Mouse (Mus musculus): ENCODE results near the gene Il1a.

Gene Il1a

GRCm38 (mm10) chr2:129309836-129310235 lies at the start of gene Il1a:
Il1a (minus strand) TSS chr2:129309972.
- no peak for DNase-seq (ENCODE audit: low spot score)

DNA sequence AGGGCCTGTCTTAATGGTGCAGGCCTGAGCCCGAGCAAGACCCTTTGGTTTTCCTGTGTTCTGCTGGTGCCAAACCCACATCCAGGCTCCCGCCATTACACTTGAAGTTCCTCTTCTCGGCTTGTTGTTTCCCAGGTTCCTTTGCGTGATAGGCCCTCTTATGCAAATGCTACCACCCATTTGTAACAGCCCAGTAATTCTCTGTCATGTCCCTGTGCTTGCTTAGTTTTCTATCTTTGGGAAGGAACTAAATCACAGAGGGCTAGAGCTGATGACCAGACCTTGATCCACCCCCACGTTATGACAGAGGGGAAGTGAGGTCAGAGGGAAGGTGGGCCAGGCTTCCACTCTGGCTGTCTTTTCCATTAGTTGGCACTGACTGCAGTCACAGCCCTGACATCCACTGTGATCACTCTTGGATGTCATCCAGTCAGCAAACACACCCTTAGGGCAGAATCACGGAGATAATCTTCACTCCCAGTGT lies 28.4 kb upstream of the Il1a start:
- DNase-seq (ENCODE audit: low spot score) = no peak

DNA sequence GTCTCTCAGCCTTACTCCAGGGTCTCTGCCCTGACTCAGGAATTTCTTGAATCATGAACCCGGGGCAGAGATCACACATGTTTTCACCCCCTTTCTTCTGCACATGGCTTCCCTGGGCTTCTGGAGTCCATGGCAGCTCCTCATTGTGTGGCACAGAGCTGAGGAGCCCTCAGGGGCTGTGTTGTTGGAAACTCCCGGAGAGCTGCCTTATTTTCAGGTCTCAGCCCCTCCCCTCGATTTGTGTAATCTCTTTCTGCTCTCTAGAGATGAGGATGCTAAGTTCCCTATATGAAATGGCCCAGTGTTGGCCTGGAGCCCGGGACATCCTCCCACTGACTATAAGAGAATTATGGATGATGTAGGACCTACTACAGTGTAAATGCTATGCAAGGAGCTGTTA lies 23.7 kb upstream of the Il1a start:
- no peak for DNase-seq (ENCODE audit: low spot score)

DNA sequence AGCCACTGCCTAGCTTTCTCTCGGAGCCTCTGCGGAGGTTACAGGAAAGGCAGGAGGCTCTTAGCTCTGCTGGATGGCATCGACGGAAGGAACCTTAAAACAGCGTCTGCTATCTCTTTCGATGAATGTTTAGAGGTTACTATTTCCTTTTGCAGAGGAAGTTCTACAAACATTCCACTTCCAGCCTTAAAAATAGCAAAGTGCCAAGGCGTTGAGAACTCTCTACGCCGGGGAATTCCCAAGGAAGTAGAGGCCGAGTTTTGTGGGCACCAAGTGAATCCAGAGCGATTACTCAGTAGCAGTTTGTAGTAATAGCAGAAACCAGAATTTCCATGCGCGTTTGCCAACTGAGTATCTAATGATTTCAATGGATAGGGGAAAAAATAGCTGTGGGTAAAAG lies 20.8 kb upstream of the Il1a start:
- DNase-seq (ENCODE audit: low spot score) = peak; percentile 2

DNA sequence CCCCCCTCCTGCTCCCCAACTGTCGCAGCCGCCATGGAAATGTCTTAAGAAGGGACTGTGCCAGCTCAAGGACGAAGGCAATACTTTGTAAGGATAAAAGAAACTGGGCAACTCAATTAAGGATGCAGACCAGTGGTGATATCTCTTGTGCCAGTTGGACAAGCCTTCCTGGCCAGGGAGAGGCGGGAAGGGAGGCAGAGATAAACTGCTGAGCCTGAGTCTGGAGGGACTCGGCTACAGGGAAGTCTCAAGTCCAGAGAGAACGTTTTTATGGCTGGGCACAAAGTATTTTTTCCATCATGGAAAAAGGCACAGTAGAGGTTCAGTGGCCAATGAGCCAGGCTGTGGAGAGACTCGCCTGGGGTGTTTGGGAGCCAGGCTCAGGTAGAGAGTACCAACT lies 20.3 kb upstream of the Il1a start:
- no peak for DNase-seq (ENCODE audit: low spot score)

- no peak for DNase-seq (ENCODE audit: low spot score)
Measured at GRCm38 (mm10) chr2:129328238-129328637, 18.5 kb upstream of the Il1a start.

GRCm38 (mm10) chr2:129324216-129324615 lies 14.4 kb upstream of the Il1a start:
- no peak for DNase-seq (ENCODE audit: low spot score)

- no peak for DNase-seq (ENCODE audit: low spot score)
Measured at GRCm38 (mm10) chr2:129322117-129322635, 12.4 kb upstream of the Il1a start.

DNA sequence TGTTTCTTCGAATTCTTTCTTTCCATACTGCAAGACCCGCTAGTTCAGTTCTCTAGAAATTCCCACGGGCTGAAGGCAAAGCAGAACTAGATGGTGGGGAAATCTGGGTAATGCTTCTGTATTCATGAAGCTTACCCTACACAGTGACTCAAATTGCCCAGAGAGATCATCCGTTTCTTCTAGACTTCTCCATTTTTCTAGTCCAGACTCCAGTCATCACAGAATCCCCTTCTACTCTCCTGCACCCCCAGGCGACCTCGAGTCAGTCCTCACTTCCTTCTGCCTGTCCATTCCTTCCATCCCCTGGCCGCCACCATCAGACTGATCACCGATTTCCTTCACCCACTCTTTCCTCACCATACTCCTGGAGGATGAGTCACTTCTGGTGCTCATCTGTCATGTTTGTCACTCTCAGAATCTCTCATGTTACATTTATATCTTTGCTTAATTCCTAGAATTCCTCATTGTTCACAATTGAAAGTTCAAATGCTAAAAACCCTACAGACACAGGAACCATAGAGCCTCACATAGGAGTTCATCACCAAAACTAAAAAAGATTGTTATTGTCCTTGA lies 10.3 kb upstream of the Il1a start:
- no peak for DNase-seq (ENCODE audit: low spot score)

GRCm38 (mm10) chr2:129315831-129316230 lies 6.1 kb upstream of the Il1a start:
- no peak for DNase-seq (ENCODE audit: low spot score)

GRCm38 (mm10) chr2:129314880-129315279 lies 5.1 kb upstream of the Il1a start:
- no peak for DNase-seq (ENCODE audit: low spot score)

DNA sequence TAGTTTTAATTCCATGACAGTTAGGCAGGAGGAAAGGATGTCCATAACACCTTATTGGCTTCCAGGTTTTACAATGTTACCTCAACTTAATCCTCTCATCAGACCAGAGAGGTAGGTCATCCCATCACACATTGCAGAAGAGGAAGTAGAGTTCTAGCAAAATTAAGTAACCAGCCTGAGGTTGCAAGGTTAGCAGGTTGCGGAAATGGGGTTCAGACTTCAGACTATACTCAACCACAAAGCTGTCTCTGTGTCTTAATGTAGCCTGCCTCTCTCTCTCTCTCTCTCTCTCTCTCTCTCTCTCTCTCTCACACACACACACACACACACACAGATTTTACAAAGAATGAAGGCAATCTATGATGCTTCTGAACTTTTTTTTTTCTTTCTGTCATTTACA lies 4.2 kb upstream of the Il1a start:
- no peak for DNase-seq (ENCODE audit: low spot score)

- DNase-seq (ENCODE audit: low spot score) = no peak
Measured at GRCm38 (mm10) chr2:129306020-129306419, 3.8 kb downstream of the Il1a start.

- no peak for DNase-seq (ENCODE audit: low spot score)
Measured at GRCm38 (mm10) chr2:129297589-129297982, 12.2 kb downstream of the Il1a start.

GRCm38 (mm10) chr2:129296671-129297588 lies 12.8 kb downstream of the Il1a start, which contains the start of gene Ckap2l:
Ckap2l (minus strand) TSS chr2:129297212.
- peak; percentile 95 for DNase-seq (ENCODE audit: low spot score)

- DNase-seq (ENCODE audit: low spot score) = no peak
Measured at GRCm38 (mm10) chr2:129296086-129296485, 13.7 kb downstream of the Il1a start.

DNA sequence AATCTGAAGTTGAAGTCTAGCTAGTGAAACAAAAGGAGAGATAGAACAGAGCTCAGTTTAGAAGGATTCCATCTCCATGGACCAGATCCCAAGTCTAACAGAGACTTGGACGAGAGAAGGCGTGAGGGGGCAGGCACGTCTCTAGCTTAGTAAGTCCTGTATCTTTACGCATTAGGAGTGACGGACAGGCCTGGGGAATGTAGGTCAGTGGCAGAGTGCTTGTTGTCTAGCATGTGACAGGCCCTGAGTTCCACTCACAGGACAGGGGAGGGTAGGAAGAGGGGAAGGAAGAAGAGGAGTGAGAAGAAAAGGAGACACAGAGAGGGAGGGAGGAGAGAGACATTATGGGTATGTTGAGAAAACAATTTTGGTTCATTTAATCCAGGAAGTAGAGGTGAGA lies 14.7 kb downstream of the Il1a start:
- no peak for DNase-seq (ENCODE audit: low spot score)

- DNase-seq (ENCODE audit: low spot score) = no peak
Measured at GRCm38 (mm10) chr2:129273823-129274222, 35.9 kb downstream of the Il1a start.

DNA sequence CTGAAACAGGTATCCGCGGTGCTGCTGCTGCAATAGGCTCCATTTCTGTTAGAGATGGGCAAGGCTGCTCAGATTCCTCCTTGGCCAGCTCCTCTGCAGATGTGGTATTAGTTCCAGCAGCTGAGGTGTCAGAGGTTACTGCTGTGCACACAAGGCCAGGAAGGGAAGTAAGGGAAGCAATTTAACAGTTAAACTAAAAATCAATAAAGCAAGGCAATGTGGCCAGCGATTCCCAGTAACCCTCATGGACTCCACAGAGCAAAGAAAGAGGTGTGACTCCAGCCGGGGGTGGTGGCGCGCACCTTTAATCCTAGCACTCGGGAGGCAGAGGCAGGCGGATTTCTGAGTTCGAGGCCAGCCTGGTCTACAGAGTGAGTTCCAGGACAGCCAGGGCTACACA lies 39.2 kb downstream of the Il1a start:
- DNase-seq (ENCODE audit: low spot score) = no peak

- DNase-seq (ENCODE audit: low spot score) = peak; percentile 13
Measured at GRCm38 (mm10) chr2:129269986-129270385, 39.8 kb downstream of the Il1a start.

GRCm38 (mm10) chr2:129269161-129269643 lies 40.6 kb downstream of the Il1a start:
- DNase-seq (ENCODE audit: low spot score) = no peak

DNA sequence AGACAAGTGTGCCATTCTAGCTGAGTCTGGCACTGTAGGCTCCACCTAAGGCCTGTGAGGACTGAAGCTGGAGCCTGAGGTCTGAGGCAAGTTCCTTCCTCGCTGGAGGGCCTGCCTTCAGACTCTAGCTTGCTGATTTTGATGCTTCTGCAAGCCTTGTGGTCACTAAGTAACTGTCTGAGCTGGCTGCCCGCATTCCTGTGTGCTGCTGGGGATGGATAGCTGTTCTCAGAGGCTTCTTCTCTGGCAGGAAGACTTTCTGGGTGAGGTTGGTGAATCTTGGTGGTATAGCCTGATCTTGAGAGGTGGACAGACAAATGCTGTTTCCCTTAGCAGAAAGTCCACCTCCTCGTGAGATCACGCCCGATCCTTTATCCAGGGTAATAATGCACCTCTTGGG lies 42.0 kb downstream of the Il1a start:
- no peak for DNase-seq (ENCODE audit: low spot score)

DNA sequence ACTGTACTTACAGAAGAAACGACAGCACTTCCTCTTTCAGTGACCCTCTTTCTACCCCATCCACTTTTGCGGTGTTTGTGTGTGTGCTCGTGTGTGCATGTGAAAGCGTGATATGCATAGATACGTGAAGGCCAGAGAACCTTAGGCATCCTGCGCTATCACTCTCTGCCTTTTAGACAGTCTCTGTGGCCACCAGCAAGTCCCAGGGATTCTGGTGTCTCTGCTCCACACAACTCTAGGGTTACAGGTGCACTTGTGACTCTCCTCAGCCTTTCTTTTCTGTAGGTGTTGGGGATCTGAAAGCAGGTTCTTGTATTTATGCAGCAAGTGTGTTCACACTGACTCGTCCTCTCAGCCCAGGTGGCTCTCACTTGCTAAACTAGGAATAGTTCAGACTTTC lies 44.5 kb downstream of the Il1a start:
- DNase-seq (ENCODE audit: low spot score) = no peak
